Mouse (Mus musculus): Measurements from ENCODE around the gene Lgals3. TPM values are rescaled to one million over a fixed set of nuclear protein-coding genes. Genes with fewer than 3 reads are reported as not detected.

The Lgals3 gene
- 100 and 159 TPM in 2 replicates for total RNA-seq (2015; ENCODE audit: low replicate concordance)
- total RNA-seq (2017; ENCODE audit: low replicate concordance), result 45.4 and 53.7 TPM in 2 replicates

DNA sequence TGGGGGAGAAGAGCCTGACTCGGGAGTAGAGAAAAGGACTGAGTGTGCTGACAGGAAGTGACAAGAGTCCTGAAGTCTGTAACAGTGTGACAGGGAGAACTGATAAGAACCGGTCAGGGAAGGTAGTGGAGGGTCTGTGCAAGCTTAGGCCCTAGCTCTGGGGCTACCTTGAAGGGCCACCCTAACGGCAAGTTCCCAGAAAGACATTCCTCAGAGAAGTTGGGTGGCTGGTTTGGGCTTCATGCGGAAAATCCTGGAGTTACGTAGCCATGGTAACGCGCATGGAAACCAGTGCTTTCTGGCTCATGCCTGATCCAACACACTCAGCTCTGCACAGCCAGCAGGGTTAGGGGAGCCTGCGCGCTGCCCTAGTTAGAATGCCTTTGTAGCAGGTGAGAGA is at the start of gene Lgals3:
Gene Lgals3, plus strand, starts transcription at position 291 of the 400 bp plus-strand sequence.
- ATAC-seq (replicated peaks; ENCODE audit: low FRiP score, poor library complexity, severe bottlenecking), result no peak

DNA sequence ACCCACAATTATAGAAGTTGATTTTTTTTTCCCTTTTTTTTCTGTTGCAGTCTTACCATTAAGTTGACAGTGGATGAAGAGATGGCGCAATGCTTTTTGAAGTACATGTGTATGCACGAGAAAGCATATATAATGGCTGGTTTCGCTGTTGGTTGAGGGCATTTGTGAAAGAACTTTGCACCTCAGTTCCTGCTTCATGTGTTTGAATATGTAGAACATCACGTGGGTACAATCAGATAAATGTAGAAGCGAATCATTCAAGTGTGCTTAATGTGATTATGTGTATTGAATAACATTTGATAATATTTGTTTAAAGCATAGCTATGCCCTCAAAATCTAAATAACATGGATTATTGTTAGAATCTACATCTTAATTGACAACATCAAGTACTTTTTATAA is 48.2 kb upstream of the Lgals3 start:
- no peak for ATAC-seq (replicated peaks; ENCODE audit: low FRiP score, poor library complexity, severe bottlenecking)

DNA sequence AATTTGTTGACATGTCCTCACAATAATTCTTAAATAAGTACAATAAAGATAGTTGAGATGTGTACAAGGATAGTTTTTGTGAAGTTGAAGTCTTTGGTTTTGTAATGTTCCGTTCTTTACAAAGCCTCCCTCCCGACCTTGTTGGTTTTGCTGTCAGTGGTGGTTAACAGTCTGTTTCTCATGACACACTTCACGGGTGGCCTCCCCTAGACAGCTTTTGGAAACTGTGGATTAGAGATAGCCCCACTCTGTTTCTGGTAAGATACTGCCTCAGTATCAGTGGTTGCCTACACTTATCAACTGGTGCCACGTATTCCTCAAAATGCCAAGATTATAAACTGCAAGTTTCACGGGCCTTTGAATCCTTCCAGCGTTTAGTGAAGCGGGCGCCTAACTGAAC is 46.0 kb upstream of the Lgals3 start:
- peak; percentile 88 for ATAC-seq (replicated peaks; ENCODE audit: low FRiP score, poor library complexity, severe bottlenecking)

DNA sequence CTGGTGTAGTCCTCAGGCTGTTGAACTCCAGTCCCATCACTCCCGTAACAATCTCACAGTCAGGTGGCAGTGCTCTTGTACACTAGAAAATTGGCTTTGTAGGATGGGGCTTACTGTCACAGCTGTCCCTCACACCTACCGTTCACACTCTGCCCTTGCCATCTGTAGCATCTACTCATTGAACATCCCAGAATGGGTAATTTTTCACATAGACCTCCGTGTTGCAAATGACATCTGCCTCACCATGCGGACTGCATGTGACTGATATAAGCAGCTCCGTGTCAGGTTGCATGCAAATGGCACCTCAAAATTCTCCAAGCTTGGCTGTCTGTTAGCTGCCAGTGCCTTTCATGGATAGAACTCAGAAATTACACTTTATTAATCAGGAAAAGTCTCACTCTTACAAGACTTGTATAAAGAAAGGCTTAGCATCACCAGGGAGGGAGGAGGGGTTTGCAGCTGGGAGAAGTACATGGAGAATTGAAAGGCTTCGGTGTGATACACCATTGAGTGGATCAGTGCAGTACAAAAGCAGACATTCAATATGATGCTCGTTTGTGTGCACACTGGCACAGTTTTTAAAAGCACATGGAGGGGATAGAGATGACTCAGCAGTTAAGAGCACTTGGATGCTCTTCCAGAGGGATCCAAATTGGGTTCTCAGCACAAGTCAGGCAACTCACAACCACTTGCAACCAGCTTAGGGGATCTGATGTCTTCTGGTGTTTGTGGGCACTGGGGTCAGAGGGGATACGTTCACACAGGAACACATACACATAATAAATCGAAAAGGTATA is 41.4 kb upstream of the Lgals3 start:
- no peak for ATAC-seq (replicated peaks; ENCODE audit: low FRiP score, poor library complexity, severe bottlenecking)

DNA sequence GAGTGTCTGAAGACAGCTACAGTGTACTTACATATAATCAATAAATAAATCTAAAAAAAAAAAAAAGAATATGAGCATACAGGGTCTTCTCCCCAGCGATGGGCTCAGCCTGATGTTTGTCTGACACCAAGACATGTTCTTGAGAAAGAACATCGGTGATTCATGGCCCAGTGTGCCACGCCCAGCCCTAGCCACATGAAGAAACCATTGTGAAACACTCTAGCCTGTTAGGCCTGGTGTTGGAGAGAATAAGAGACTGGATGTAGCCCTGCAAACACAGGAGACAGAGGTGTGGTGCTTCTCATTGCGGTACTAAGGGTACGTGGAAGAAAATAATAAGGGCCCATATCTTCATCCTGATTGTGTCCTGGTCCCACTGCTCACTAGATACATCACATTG is 40.2 kb upstream of the Lgals3 start:
- no peak for ATAC-seq (replicated peaks; ENCODE audit: low FRiP score, poor library complexity, severe bottlenecking)

DNA sequence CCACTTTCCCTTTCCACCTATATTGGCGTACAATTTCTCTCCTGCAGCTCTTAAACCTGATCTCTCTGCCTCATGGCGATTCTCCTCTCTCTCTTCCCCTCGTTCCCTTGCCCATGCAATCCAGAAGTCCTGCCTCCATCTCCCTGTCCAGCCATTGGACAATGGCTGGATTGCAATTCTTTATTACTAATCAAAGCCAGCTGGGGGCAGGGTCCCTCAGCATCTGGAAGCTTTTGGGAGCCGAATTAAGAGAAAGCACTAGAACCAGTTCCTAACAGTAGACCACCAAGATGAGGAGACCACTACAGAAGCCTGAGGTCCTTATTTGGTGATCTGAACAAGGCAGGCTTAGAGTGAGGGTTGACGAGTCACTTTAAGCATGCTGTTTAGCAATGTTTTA is 35.6 kb upstream of the Lgals3 start:
- no peak for ATAC-seq (replicated peaks; ENCODE audit: low FRiP score, poor library complexity, severe bottlenecking)

DNA sequence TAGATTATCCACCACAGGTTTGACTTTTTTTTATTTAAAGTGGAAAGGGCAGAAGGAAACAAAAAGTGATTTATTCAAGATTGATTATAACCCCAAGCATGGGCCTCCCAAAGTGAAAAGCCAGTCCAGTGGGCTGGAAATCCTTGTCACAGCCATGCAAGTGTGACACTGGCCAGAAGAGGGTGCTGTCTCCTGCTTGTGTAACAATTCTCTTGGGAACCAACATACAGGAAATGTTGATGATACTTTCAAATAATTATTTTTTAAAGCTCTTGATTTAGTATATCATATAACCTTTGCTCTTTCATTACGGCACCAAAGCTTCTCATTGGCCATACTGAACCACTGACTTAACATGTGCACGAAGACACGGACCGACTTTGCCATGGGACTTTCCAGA is 32.7 kb upstream of the Lgals3 start:
- peak; percentile 80 for ATAC-seq (replicated peaks; ENCODE audit: low FRiP score, poor library complexity, severe bottlenecking)

DNA sequence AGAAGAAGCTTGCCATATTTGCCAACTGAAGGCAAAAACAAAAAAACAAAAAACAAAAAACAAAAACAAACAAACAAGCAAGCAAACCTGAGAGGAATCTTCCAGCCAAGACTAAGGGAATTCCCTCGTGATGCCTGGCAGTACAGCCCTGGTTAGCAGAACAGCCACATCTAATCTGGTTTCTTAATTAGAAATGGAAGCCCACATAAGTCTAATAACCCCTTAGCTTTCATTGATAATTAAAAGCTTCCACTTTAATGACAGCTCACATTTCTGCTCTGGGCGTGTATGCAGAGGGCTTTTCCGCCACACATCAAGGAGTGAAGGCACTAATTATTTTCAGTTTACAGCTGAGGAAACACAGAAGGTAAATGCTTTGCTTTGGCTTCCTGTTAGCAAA is 32.3 kb upstream of the Lgals3 start:
- ATAC-seq (replicated peaks; ENCODE audit: low FRiP score, poor library complexity, severe bottlenecking), result no peak

DNA sequence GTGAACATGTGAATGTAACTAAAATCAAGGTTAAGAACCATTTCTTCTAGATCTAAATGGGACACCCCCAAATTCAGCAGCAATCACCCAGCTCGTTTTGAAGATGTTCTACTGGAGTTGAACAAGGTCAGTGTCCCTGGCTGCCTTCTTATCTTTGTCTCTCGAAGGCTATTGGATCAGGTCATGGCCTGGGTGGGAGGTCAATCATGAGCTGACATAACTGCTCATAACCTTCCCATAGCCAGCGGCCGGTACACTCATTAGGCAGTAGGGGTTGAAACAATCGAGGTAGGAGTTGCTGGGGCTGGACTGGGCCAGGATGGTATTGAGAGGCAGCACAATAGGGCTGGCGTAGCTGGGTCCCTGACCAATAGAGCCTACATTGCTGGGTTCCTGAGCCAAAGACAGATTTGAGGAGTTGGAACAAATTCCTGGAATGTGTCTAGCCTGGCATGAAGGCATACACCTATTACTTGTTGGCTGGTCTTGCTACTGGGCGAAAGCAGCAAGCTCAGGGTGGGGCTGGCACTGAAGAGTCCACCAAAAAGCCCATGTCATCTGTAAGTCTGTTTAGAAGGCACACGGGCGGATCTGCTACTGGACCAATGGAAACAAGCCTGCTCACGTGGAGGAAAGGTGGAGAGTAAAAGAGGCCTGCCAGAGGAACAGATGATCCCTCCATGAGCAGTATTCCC is 27.2 kb upstream of the Lgals3 start:
- ATAC-seq (replicated peaks; ENCODE audit: low FRiP score, poor library complexity, severe bottlenecking), result no peak

DNA sequence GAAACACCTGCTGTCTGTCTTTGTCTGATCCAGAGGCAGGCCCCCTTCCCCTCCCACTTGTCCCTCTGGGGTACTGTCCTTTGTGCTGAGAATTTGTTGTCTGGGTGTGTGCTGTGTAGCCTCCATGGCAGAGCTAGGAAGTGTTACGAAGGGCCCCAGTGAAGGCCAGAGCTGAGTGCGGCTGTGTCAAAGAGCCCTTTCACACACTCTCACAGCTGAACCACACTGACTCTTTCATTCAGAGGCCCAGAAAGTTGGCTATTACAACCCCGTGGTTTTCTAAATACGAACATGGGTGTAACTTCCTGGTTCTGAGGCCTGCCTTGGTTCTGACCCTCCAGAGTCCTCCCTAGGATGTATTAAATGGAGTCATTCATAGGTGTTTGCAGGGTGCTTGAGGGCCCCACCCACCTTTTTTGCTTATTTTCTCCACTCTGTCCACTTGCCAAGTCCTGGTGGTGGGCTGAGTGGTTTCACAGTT is 25.7 kb upstream of the Lgals3 start:
- ATAC-seq (replicated peaks; ENCODE audit: low FRiP score, poor library complexity, severe bottlenecking), result no peak

DNA sequence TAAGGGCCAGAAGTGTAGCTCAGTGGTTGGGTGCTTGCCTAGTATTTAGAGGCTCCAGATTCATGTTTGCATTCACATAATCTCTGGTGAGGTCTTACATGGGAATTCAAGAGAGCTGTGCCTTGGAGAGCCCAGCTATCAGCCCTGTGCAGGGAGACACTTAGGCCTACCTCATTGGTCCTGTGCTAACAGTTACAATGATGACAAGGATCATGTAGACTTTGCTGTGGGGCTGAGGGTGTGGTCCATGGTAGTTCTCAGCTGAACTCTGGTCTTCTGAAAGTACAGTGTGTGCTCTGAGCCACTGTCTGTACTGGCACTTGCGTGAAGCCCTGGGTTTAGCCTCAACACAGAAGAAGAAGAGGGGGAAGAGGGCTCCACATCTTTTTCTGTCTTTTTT is 20.8 kb upstream of the Lgals3 start:
- ATAC-seq (replicated peaks; ENCODE audit: low FRiP score, poor library complexity, severe bottlenecking), result no peak

DNA sequence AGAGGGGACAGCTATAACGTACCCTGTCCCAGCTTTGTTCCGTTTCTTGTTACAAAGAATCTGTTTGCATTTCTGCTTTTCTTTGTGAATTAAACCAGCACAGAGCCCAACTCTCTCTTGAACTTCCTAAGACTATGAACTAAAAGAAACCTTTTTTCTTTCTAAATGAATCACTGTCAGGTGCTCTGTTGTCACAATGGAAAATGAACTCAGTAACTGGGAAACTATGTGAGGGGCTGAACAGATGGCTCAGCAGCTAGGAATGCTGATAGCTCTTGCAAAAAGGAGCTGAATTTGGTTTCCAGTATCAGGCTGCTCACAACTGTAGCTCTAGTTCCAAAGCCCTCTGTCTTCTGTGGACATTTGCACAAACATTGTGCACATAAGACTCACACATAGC is 16.6 kb upstream of the Lgals3 start:
- ATAC-seq (replicated peaks; ENCODE audit: low FRiP score, poor library complexity, severe bottlenecking), result no peak

DNA sequence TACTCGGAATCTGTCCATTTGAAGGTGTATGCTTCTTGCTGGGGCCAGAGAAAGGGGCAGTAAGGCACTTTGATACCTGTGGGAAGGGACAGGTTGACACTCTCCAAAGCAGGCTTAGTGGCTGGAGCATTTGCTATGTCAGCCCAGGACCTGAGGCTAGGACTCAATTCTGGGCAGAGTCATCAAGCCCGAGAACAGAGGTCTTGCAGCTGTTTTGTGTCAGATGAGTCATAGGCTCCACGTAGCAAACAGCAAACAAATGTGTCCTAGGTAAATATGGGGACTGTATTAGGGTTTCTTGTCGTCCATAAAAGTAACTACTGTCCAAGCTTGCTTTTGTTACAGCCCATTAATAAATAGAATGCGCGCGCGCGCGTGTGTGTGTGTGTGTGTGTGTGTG is 15.3 kb upstream of the Lgals3 start:
- no peak for ATAC-seq (replicated peaks; ENCODE audit: low FRiP score, poor library complexity, severe bottlenecking)

DNA sequence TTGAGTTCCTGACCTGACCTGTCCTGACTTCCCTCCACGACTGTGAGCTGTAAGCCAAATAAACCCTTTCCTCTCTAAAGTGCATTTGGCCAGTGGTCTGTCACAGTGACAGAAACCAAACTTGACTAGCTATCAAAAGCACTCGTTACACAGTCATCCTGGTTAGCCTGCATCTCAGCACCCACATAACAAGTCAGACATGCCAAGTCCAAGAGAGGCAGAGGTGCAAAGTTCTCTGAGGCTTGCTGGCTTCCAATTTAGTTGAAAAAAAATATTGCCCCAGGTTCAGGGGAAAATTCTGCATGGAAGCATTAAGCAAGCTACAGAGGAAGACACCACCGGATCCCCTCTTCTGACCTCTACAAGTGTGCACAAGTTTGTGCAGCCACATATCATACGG is 14.3 kb upstream of the Lgals3 start:
- no peak for ATAC-seq (replicated peaks; ENCODE audit: low FRiP score, poor library complexity, severe bottlenecking)

DNA sequence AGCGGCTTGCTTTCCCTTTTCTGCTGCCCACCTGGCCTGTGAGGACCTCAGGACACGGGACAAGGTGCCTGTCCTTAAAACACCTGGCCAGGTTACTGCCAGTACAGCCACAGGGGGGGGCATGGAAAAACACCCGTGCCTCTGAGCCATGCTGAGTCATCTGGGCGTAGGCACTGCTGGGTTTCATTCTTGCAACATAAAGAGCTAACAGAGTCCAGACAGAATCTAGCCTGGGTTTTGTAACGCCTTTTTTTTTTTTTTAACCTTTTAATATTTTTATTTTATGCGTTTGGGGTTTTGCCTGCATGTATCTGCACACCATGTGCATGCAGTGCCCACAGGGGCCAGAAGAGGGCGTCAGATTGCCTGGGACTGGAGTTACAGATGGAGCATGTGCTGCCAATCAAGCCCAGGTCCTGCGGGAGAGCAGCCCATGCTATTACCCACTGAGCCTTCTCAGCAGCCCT is 13.4 kb upstream of the Lgals3 start:
- peak; percentile 83 for ATAC-seq (replicated peaks; ENCODE audit: low FRiP score, poor library complexity, severe bottlenecking)

DNA sequence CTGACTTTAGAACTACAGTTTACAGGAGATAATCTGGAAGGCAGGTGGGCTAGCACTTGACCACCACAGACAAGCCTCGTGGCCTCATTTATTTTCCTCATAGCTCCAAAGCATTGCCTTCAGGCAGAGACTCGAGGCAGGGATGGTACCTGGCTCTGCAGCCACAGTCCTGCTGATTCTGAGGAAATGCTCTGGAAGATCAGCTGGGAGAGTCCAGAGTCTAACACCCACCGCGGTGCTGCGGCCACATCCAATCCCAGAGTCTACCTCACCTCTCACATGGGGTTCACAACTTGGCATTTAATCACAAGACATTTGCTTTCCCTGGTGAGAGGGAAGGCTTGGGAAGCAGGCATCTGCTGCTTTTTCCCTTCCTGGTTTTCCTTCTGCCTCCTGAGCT is 12.6 kb upstream of the Lgals3 start:
- no peak for ATAC-seq (replicated peaks; ENCODE audit: low FRiP score, poor library complexity, severe bottlenecking)

DNA sequence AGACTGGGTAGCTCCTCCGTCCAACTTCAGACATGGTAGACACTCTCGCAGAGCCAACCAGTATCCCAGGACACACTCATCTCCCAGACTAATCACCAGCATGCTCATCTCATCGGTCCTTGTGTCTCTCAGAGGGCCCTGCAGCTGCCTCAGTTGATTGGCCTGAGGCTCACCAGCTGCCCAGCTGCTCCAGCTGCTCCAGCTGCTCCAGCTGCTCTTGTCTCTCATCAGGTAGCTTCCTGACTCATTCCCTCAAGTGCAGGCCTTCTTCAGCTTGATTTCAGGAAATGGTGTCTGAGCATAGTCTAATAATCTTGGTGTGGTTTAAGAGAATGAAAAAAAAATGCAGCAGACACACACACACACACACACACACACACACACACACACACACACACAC is 10.9 kb upstream of the Lgals3 start:
- ATAC-seq (replicated peaks; ENCODE audit: low FRiP score, poor library complexity, severe bottlenecking), result no peak

DNA sequence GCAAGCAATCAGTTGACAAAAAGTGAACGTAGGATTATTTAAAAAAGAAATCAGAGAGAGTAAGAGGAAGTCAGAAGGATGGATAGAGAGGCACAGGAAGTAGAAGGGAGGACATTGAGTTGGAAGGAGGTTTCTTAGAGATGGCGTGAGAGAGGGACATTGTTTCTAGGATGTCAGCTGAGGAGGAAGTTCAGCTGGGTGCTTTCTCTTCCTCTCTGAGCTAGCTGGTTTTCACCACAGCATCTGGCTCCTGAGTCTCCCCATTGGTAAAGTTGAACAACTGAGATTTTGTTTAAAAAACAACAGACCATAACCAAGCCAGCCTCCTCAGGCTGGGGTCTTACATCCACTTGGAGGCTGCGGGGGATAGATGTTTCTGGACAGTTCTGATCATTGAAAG is 7.9 kb upstream of the Lgals3 start:
- no peak for ATAC-seq (replicated peaks; ENCODE audit: low FRiP score, poor library complexity, severe bottlenecking)

DNA sequence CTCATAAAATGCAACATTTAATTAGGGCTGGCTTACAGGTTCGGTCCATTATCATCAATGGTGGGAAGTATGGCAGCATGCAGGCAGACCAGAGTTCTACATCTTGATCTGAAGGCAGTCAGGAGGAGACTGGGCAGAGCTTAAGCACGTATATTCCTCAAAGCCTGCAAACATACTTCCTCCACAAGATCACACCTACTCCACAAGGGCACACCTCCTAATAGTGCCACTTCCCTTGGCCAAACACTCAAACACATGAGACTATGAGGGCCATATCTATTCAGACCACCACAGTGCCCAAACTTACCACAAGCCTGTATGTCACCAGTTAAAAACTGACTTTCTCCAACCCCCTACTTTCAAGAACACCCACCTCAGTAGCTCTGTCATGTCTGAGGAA is 6.1 kb upstream of the Lgals3 start:
- no peak for ATAC-seq (replicated peaks; ENCODE audit: low FRiP score, poor library complexity, severe bottlenecking)

DNA sequence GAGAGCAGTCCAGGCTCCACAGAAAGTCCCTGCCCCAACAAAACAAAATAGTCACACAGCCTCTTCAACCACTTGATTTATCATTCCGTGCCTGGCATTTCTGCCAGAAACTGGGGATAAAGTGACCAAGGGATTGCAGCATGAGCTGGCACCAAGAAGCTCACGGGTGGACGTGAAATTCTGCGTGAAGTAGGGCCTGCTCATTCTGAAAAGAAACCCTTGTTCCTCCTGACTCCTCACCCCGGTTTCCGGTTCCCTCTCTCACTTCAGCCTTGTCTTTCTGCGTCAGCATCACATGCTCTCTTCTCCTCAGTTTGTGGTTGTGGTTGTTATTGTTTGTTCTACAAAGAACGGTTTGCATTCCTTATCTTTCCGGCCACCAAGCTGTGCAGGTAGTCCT is 5.7 kb upstream of the Lgals3 start:
- ATAC-seq (replicated peaks; ENCODE audit: low FRiP score, poor library complexity, severe bottlenecking), result no peak

DNA sequence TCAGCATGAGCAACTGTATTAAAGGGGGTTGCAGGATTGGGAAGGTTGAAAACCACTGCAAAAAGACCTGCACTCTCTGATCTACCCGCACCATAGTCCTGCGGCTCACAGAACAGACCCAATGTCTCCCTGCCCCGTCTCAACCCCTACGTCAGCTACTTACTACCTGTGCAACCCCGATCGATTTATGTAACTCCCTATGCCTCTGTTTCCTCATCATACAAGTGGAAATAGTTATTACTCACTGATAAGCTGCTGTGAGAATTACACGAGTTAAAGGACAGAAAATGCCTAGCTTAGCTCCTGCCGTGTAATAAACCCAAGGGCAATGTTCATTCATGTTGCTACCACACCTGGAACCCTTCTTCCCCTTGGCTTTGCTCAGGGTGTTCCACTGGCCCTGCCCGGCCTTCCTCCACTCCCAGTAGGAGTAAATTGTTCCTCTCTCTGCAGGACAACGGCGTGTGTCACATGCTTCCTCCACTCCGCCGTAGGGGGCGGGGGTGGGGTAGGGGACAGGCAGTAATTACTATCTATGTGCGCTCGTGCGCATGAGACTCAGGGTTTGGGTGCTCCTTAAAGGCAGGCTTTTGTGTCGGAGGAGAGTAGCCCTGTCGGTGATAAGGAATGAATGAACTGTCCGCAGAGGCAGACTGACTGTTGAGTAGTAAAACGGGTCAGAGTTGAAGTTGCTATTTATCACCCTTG is 2.7 kb upstream of the Lgals3 start:
- no peak for ATAC-seq (replicated peaks; ENCODE audit: low FRiP score, poor library complexity, severe bottlenecking)

All from erythroblast, adult 5-6 weeks (primary cell).